In genomic region chr19:51330010-51330409, GRCm38 (mm10) we compare ENCODE assay signal across 18 mouse cellular contexts.
"Had no signal": no experiment of that assay in that cellular context is flagged by ENCODE, and none has a peak within 500 bp of the region (broad histone marks: within the 10 kb centered on the region; RNA-seq: fewer than 3 reads in every experiment).

No protein-coding gene starts in this region.

- H3K9ac ChIP-seq: liver, postnatal 0 days; lung, embryonic 15.5 days; midbrain, embryonic 13.5 days; neural tube, embryonic 12.5 days; stomach, embryonic 15.5 days had no signal

- ATAC-seq: liver, postnatal 0 days; lung, postnatal 0 days; midbrain, embryonic 13.5 days; midbrain, embryonic 16.5 days had no signal

- H3K4me1 ChIP-seq: lung, embryonic 15.5 days; megakaryocyte, embryonic 14.5 days; midbrain, embryonic 13.5 days; neural tube, embryonic 12.5 days; stomach, embryonic 15.5 days had no signal

- H3K36me3 ChIP-seq: lung, embryonic 15.5 days; midbrain, embryonic 13.5 days; neural tube, embryonic 12.5 days; stomach, embryonic 15.5 days had no signal

- H3K4me2 ChIP-seq: lung, embryonic 15.5 days; midbrain, embryonic 11.5 days; midbrain, embryonic 13.5 days; neural tube, embryonic 12.5 days; stomach, embryonic 15.5 days had no signal

- H3K27ac ChIP-seq: lung, embryonic 15.5 days; macrophage; midbrain, embryonic 13.5 days; neural tube, embryonic 12.5 days; stomach, embryonic 15.5 days; stomach, postnatal 0 days had no signal

- H3K4me3 ChIP-seq: lung, embryonic 15.5 days; megakaryocyte, embryonic 14.5 days; midbrain, embryonic 13.5 days; neural tube, embryonic 12.5 days; stomach, embryonic 15.5 days had no signal

- DNase-seq: liver, postnatal 0 days; lung, adult 2 months; lung, postnatal 14 days; lung, postnatal 36 days; right cerebral cortex, postnatal 14 days; thymus, adult 2 months; thymus, postnatal 25 days; thymus, postnatal 4 days had no signal

- H3K27me3 ChIP-seq: lung, embryonic 15.5 days; megakaryocyte, embryonic 14.5 days; midbrain, embryonic 13.5 days; neural tube, embryonic 12.5 days; stomach, embryonic 15.5 days had no signal

- H3K9me3 ChIP-seq: lung, embryonic 15.5 days; megakaryocyte, embryonic 14.5 days; midbrain, embryonic 13.5 days; neural tube, embryonic 12.5 days; stomach, embryonic 15.5 days had no signal
